Mouse (Mus musculus): ENCODE measurements around the gene Galnt14.

Galnt14 gene

GRCm38 (mm10) chr17:73572881-73573280, 137.4 kb downstream of the Galnt14 start:
- in situ Hi-C loops (cut with MseI, MboI): no loop called here

DNA sequence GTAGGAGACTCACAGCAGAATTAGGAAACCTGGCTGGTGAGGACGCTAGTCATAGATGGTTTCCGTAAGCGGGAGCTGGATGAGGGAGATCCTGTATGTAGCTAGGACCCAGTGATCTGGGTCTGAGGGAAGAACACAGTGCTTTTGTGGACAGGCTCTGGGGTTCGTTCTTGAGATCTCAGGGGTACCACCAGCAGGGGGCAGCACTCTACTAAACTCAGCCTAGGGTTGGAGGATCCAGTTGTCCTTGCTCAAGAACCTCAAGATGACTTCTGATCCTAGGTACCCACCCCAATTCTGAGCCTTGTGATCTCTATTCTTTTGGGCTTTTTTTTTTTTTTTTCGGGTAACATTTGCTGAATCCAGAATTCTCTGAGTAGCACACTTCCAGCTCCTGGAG, 137.8 kb downstream of the Galnt14 start:
- in situ Hi-C loops (cut with MseI, MboI): no loop called here

GRCm38 (mm10) chr17:73571961-73572360, 138.3 kb downstream of the Galnt14 start:
- in situ Hi-C loops (cut with MseI, MboI): no loop called here

GRCm38 (mm10) chr17:73568204-73568603, 142.0 kb downstream of the Galnt14 start:
- in situ Hi-C loops (cut with MseI, MboI): no loop called here

GRCm38 (mm10) chr17:73561149-73561548, 149.1 kb downstream of the Galnt14 start:
- in situ Hi-C loops (cut with MseI, MboI): no loop called here

DNA sequence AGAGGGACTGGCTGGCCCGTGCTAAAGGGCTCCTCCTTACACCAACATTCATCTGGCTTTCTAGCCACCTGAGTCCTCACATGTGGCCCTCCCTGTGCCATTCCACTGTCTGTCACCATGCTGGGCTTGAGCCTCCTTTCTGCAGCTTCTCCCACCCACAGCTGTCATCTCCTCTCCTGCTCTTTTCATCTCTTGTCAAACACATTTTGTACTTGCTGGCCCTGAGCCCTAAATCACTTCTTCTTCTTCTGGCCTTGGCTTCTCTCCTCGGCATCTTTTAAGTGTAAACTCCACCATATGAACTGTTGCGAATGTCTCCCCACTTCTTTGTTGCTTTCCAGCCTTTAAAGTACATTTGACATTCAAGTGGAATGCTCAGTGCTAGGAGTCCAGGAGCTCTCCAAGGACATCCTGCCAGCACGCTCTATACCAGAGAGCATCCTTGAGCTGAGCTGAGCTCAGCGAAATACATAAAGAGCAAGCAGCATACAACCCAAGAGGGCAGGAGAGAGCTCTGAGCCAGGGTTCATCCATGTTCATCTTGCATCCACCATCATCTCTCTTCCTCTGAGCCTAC, 150.0 kb downstream of the Galnt14 start:
- in situ Hi-C loops (cut with MseI, MboI): no loop called here

- in situ Hi-C loops (cut with MseI, MboI): no loop called here
These were observed 150.8 kb downstream of the Galnt14 start for GRCm38 (mm10) chr17:73559498-73559897.

DNA sequence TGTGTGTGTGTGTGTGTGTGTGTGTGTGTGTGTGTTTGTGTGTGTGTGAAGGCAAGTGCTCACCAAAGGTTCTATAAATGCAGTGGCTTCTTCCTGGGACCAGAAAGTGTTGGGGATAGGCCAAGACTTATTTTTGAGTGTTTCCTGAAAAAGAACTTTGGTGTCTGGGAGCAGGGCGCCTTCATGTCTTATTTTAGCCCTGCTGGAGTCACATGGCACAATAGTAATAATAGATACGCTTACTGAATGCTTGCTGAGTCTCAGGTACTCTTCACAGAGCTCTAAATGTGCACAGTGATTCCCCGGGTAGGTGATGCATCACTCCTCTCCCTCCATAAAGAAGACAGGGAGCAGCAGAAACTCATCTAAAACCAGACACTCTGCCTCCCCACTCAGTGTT, 153.2 kb downstream of the Galnt14 start:
- in situ Hi-C loops (cut with MseI, MboI): no loop called here

DNA sequence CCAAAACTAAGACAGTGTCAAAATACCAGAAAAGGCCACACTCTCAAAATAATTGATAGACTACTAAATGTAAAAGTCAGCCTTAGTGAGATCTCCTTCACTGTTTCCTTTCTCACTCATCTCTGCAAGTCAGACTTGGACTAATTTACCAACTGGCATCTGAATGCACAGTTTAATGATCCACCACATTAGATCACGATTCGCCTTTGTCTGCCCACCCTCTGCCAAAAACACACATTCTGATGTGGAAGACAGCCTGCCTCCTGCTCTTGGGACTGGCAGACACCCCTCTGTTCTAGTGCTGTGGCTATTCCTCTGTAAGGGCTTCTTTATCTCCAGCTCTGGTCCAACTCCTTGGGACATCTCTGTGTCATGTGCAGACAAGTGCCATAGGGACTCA, 153.8 kb downstream of the Galnt14 start:
- in situ Hi-C loops (cut with MseI, MboI): no loop called here

DNA sequence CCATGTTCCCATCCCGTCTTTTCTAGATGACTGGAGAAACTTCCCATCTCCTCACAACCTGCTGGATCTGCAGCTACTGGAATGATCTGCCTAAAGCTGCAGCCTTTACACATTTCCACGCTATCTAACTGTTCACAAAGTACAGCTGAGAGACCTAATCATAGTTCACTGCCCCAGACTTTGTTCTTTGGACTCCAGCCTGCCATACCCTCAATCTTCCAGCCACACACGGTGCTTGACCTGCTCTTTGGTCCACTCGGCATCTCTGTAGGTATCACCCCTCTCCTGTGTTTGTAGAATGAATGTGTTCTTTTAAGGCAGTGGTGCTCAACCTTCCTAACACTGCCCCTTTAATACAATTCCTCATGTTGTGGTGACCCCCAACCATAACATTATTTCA, 155.6 kb downstream of the Galnt14 start:
- in situ Hi-C loops (cut with MseI, MboI): no loop called here

DNA sequence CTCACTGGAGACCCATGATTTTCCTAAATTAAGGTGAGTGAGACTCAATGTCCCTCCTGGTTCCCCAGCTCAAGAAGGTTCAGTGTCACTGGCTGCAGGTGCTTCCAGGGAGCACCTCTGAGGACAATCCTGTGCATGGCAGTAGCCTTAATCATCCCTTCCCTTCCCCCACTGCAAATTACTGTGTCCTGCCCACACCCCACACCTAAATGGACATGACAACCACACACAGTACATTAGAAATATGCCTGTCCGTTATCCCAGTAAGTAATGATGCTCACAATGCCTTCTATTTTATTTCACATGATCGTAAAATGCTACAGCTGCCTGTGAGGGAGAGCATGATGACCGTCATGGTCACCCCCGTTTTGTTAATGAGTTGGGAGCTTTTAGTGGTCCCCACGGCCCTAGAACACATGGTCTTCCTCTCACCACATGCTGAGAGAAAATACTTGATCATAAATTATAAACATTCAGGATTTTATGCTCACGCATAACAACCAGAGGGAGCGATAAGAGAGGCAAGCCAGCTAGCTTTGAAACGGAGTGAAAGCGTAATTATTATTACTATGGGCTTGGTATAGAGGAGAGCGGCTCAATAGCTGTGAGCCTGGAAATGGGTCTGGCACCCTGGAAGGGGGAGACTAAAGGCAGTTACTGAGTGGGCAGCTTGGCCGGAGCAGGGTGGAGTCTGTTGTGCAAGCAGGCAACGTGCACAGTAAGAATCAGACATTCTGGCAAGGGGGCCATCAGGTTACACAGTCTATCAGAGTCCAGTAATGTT, 161.3 kb downstream of the Galnt14 start:
- in situ Hi-C loops (cut with MseI, MboI): no loop called here

- in situ Hi-C loops (cut with MseI, MboI): no loop called here
These were observed 162.1 kb downstream of the Galnt14 start for GRCm38 (mm10) chr17:73548119-73548518.

DNA sequence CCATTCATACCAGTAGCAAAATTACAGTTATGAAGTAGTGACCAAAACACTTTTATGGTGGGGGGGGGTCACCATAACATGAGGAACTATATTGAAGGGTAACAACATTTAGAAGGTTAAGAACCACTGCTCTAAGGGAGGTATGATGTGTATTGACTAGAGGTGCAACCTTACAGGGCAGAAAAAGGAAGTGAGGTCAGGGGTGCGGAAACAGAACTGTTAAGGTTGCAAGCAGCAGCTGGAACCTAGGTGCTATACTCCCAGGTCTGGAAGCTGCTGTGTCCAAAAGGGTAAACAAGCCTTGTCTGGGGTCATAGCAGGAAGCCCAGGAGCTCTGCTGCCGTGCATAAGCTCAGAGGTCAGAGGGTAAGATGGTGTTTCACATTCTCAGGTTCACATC, 162.8 kb downstream of the Galnt14 start:
- in situ Hi-C loops (cut with MseI, MboI): no loop called here

- in situ Hi-C loops (cut with MseI, MboI): no loop called here
These were observed 168.3 kb downstream of the Galnt14 start for GRCm38 (mm10) chr17:73541911-73542310.

- in situ Hi-C loops (cut with MseI, MboI): no loop called here
These were observed 169.1 kb downstream of the Galnt14 start for GRCm38 (mm10) chr17:73541233-73541570.

- in situ Hi-C loops (cut with MseI, MboI): no loop called here
These were observed 169.6 kb downstream of the Galnt14 start for GRCm38 (mm10) chr17:73540409-73541232.

GRCm38 (mm10) chr17:73531896-73532295, 178.4 kb downstream of the Galnt14 start:
- in situ Hi-C loops (cut with MseI, MboI): no loop called here

DNA sequence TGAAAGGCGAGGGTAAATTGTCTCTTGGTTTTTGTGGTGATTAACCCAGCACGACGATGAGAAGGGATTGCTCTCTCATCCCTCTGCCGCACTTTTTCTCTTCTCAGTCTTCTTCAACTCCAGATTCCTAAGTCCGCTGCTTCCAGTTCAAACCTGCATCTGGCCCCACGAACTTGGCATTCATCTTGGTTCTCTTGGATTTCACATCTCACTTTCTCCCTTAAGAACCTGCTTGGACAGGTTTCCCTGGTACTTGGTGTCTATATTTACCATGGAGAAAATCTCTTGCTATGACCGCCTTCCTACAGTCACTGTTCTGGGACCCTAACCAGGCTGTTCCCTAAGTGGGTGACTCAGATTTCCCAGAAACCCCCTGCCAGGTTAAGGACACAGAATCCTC, 188.1 kb downstream of the Galnt14 start:
- in situ Hi-C loops (cut with MseI, MboI): no loop called here

DNA sequence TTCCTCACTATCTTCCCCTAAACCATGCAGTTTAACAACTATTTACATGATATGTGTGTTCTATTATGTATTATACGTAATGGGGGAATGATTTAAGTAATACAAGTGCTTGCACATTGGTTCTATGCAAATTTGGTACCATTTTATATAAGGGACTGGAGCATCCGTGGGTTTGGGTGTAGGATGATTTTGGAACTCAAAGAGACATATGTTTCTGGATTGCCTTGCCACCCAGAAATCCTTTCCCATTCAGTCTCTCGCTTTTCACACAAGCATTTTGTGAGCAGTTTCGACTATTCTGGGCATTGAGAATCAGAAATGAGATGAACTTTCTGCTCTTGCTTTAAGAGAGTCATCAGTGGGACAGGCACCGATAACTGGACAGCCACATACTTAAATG, 190.9 kb downstream of the Galnt14 start:
- in situ Hi-C loops (cut with MseI, MboI): no loop called here

- in situ Hi-C loops (cut with MseI, MboI): no loop called here
These were observed 191.9 kb downstream of the Galnt14 start for GRCm38 (mm10) chr17:73518359-73518758.

DNA sequence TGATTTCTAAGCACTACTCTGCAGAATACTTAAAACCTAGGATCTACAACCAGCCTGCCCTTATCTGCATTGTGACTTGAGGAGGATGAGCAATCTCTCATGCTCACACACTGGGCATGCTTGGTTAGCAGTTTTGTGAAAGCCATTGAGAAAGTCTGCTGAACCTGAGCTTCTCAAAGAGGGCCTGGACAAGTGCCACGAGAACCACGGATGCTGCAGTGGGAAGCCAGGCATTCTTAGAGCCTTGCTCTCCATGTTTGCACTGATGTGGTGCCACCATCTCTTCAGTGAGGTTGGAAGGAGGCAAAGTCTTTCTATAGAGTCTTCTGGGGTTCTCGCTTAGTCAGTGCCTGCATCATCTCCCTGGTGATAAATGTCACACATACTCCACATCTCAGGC, 194.7 kb downstream of the Galnt14 start:
- in situ Hi-C loops (cut with MseI, MboI): no loop called here

- in situ Hi-C loops (cut with MseI, MboI): no loop called here
These were observed 195.4 kb downstream of the Galnt14 start for GRCm38 (mm10) chr17:73514862-73515261.

- in situ Hi-C loops (cut with MseI, MboI): no loop called here
These were observed 196.0 kb downstream of the Galnt14 start for GRCm38 (mm10) chr17:73514258-73514657.
